Mouse (Mus musculus) cerebellum, postnatal 25 days (tissue): Measurements from ENCODE around the gene Nrg4.
"Not testable (repeated sequence)": the region's sequence is repeated elsewhere in the genome, so short reads cannot be mapped to it uniquely, and the experiment has no call there.

Experiments
- DNase-seq, 2 experiments: peaks; one replicate each; pipeline ENCODE4 v3.0.0; 2021; ENCODE audit warnings: mixed read lengths in 2 of 2

The Nrg4 gene

GRCm38 (mm10) chr9:55248465-55248864 is 78.2 kb downstream of the Nrg4 start:
- DNase-seq, result no peak

- no peak for DNase-seq
Measured at GRCm38 (mm10) chr9:55246918-55247317, 79.7 kb downstream of the Nrg4 start.

GRCm38 (mm10) chr9:55246440-55246839 is 80.2 kb downstream of the Nrg4 start:
- DNase-seq, result no peak

DNA sequence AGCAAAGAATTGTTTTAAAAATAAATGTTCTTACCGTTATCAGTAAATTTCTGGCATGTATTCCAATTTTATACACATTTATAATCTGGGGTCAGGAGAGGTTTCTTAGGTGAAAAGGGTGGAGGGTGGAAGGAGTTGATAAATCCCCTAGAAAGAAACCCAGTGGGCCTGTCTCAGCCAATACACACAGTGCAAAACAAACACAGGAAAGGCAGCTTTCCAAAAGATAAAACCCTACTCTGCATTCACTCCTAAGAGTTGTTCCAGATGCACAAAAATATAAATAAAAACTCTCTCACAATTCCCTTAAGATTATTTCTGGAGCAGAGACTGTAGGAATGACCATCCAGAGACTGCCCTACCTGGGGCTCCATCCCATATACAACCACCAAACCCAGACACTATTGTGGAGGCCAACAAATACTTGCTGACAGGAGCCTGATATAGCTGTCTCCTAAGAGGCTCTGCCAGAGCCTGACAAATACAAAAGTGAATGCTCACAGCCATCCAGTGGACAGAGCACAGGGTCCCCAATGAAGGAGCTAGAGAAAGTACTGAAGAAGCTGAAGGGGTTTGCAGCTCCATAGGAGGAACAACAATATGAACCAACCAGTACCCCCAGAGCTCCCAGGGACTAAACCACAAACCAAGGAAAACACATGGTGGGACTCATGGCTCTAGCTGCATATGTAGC is 81.4 kb downstream of the Nrg4 start:
- DNase-seq, result not testable (repeated sequence)

GRCm38 (mm10) chr9:55244079-55244478 is 82.6 kb downstream of the Nrg4 start:
- DNase-seq, result no peak

DNA sequence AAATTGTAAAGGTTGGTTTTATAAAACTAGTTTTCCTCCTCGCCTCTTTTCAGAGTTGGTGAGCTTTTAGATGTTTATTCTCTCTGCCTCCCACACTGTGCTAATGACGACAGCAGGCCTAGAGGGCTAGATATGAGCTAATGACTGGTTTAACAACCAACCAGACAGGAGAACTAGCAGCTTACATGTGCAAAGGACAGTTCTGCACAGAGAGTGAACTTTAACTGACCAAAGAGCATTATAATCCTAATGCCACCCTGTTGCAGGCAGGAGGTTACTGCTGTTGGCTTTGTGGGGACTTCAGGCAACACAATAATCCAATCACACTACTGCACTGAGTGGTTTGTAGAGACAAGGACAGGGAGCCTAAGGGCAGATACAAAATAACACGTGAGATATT is 83.4 kb downstream of the Nrg4 start:
- DNase-seq, result no peak

GRCm38 (mm10) chr9:55241863-55242685 is 84.6 kb downstream of the Nrg4 start:
- peak; percentile 26 to 31 for DNase-seq

DNA sequence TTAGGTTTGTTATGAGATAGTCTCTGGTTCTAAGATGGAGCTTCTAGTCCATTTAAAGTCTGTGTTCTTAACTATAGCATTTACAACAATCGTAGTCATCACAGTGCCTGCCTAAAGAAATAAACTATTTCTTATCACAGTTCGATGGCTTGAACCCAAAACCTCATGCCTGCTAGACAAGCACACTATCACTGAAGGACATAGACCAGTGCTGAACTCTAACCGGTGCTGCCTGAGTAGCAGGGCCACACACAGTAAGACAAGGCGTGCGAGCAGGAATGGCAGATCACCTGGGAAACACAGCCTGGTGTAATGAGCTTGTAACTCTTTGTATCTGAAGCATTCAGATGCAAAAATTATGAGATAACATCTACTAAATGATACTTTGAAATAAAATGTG is 85.8 kb downstream of the Nrg4 start:
- DNase-seq, result no peak

DNA sequence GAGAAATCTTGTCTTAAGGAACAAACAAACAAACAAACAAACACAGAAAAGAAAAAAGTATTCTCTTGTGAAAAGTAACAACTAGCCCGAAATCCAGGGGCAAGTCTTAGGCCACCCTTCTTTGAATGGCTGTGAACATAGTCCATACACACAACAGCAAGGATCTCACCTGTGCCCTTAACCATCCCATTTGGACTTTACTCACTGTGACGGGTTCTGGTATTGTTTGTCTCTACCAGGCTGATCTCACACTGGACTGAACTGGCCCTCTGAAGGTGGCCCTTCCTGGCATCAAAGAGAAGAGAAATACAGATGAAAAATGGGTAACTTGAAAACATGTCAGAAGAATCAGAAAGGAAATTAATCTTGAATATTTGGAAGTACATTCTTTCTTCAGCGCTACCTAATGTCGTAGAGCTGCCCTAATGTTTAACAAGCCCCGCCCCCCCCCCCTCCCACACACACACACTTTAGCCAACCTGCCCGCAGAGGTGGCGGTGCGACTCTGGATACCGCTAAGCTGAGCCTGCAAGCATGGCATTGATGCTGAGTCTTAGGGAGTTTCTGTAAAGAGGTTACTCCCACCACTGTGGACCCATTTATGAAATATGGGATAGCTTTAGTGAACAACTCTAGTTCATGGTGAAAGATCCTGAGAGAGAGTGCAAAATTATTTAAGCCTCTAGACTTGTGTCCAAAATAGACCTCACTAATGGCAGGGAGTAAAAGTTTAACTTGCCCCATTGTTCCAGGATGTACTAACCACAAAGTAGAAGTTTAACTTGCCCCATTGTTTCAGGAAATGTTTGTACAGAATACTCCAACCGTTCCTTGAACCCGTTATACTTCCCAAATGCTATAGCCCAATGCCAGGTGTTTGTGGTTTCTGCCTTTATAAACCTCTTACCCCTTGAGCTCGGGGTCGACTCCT is 90.1 kb downstream of the Nrg4 start:
- DNase-seq, result no peak

GRCm38 (mm10) chr9:55233076-55233475 is 93.6 kb downstream of the Nrg4 start:
- not testable (repeated sequence) for DNase-seq

DNA sequence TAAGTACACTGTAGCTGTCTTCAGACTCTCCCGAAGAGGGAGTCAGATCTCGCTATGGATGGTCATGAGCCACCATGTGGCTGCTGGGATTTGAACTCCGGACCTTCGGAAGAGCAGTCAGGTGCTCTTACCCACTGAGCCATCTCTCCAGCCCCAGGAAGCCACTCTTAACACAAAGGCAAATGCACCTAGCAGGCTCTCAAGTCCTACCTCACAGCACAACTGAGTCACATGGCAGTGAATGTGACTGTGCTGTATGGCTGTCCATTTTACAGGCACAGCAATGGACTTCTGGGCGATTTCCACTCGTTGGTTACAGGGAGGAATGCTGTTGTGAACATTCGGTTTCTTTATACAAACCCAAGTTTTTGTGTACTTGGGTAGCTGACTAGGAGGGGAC is 94.1 kb downstream of the Nrg4 start:
- DNase-seq, result no peak

DNA sequence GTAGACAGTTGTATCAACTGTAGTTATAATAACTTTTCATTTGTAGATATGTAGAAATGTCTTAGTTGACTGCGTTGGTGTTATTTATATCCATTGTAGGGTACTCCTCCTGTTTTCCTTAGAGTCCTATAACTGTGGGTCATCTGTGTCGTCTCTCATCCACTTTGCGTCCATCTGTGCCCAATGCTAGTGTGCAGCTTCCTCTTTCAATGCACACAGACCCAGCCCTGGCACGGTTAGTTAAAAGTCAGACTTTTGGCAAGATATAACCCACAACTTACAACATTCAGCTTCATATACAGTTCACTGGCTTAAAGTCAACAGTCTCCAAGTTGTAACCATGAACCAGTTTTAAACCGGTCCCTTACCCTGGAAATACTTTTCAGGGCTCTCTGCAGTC is 94.5 kb downstream of the Nrg4 start:
- no peak for DNase-seq

DNA sequence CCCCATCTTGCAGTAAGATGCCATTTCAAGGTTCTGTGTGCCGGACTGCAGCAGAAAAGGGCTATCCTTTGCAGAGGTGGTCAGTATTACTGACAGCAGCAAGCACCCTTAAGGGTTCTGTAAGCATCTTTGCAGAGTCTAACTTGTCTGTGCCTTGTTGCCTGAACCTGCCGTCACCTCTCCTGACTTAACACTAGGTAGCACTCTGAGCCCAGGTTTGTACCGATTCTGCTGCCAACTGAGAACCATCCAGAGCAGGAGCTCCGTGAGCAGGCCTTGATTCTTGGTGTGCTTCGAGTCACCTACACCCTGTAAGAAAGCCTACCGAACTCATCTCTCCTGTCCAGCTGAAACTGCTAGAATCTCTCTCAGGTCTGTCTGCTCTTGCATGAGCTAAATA is 95.1 kb downstream of the Nrg4 start:
- DNase-seq, result peak; percentile 51 to 73

- no peak for DNase-seq
Measured at GRCm38 (mm10) chr9:55229010-55229409, 97.6 kb downstream of the Nrg4 start.

- peak in 1 of 2 experiments; percentile 27 for DNase-seq
Measured at GRCm38 (mm10) chr9:55228149-55228548, 98.5 kb downstream of the Nrg4 start.

GRCm38 (mm10) chr9:55226251-55226650 is 100.4 kb downstream of the Nrg4 start:
- no peak for DNase-seq

- DNase-seq, result no peak
Measured at GRCm38 (mm10) chr9:55225165-55225737, 101.4 kb downstream of the Nrg4 start.

- no peak for DNase-seq
Measured at GRCm38 (mm10) chr9:55217381-55217780, 109.3 kb downstream of the Nrg4 start.

DNA sequence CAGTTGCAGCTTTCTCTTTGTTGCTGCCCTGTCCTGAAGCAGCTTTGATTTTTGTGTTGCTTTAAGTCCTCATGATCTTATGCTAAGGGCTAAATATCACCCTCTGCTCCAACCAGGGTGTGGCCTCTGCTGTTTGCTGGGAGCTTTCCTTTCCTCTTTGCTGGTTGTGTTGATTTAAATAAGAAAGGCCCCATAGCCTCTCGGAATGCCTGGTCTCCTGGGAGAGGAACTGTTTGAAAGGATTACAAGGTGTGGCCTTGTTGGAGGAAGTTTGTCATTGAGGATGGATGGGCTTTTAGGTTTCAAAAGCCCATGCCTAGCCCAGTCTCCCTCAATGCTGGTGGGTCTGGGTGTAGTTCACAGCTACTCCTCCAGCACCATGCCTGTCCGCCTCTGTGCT is 110.6 kb downstream of the Nrg4 start:
- no peak for DNase-seq

DNA sequence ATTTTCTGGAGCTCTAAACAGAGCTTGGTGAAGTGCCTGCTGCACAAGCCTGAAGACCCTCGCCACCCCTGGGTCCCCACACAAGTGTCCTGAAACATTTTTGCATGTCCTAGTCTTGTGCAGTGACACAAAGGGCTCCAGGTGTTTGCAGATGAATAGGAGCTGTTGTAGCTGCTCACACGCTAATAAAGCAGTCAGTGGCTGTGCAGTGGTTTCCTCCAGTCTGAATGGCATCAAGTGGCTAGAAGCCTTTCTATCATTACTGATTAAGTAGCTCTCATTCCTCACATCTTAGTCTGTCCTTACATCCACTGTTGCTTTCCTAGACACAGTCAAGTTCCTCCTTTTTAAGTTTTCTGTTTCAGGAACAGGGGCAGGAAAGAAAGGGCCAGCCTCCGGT is 111.0 kb downstream of the Nrg4 start:
- no peak for DNase-seq

DNA sequence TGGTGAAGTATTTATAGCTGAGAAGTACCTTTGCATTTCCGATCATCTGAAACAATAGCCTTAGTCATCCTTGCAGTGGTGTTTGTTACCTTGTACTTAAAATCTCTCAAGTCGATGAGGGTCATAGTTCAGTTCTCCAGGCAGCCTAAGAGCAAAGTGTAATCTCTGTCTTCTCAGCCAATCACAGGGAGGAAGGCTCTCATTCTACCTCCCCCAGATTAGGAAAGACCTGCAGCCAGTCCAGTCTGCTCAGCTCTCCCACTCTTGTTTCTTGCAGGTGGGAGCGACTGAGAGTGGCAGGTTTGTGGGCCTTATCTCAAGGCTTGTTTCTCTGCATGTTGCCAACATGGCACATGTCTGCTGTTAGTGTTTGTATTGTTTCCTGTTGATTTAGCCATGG is 111.6 kb downstream of the Nrg4 start:
- DNase-seq, result no peak

DNA sequence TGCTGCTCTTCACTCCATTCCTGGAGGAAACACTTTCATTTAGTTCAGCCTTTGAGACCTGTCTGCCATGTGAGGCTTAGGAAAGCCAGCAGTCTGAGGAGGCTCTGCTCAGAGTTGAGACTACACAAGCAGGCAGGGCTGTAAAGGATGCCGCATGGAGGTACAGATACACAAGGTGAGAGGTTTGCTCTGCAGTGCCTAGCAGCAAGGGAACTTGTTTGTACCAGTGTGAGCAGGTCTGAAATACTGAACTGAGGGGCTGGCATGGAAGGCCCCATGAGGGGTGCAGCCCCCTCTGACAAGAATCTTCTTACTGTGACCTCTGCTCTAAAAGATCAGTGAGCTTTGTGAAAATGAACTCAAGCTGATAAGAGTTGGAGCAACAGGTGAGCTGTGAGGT is 113.2 kb downstream of the Nrg4 start:
- no peak for DNase-seq

GRCm38 (mm10) chr9:55211611-55212010 is 115.0 kb downstream of the Nrg4 start:
- no peak for DNase-seq
